Mouse (Mus musculus): ENCODE measurements around the gene Syne3. TPM values are rescaled to one million over a fixed set of nuclear protein-coding genes. Genes with fewer than 3 reads are reported as not detected.

The Syne3 gene
- 1 to 10 TPM; 1.2 to 1.3 TPM for total RNA-seq (2021)

GRCm38 (mm10) chr12:105009370-105010212 is at the start of gene Syne3:
Syne3 (minus strand) TSS chr12:105009809.
- peak; percentile 36 to 48 for DNase-seq (ENCODE audit: extremely low spot score in 1 of 2, low spot score in 1 of 2)

GRCm38 (mm10) chr12:105055308-105055707 is 45.7 kb upstream of the Syne3 start:
- DNase-seq (ENCODE audit: extremely low spot score in 1 of 2, low spot score in 1 of 2): no peak

GRCm38 (mm10) chr12:105054041-105054440 is 44.4 kb upstream of the Syne3 start:
- DNase-seq (ENCODE audit: extremely low spot score in 1 of 2, low spot score in 1 of 2): no peak

GRCm38 (mm10) chr12:105050898-105051297 is 41.3 kb upstream of the Syne3 start:
- peak in 1 of 2 experiments; percentile 78 for DNase-seq (ENCODE audit: extremely low spot score in 1 of 2, low spot score in 1 of 2)

GRCm38 (mm10) chr12:105049813-105050212 is 40.2 kb upstream of the Syne3 start:
- DNase-seq (ENCODE audit: extremely low spot score in 1 of 2, low spot score in 1 of 2): no peak

- no peak for DNase-seq (ENCODE audit: extremely low spot score in 1 of 2, low spot score in 1 of 2)
Measured at GRCm38 (mm10) chr12:105048301-105048863, 38.8 kb upstream of the Syne3 start.

- no peak for DNase-seq (ENCODE audit: extremely low spot score in 1 of 2, low spot score in 1 of 2)
Measured at GRCm38 (mm10) chr12:105044775-105045174, 35.2 kb upstream of the Syne3 start.

- DNase-seq (ENCODE audit: extremely low spot score in 1 of 2, low spot score in 1 of 2): no peak
Measured at GRCm38 (mm10) chr12:105043081-105043480, 33.5 kb upstream of the Syne3 start.

GRCm38 (mm10) chr12:105040950-105041349 is 31.3 kb upstream of the Syne3 start:
- DNase-seq (ENCODE audit: extremely low spot score in 1 of 2, low spot score in 1 of 2): no peak

GRCm38 (mm10) chr12:105039578-105040289 is 30.1 kb upstream of the Syne3 start:
- no peak for DNase-seq (ENCODE audit: extremely low spot score in 1 of 2, low spot score in 1 of 2)

GRCm38 (mm10) chr12:105038918-105039317 is 29.3 kb upstream of the Syne3 start:
- DNase-seq (ENCODE audit: extremely low spot score in 1 of 2, low spot score in 1 of 2): no peak

GRCm38 (mm10) chr12:105038211-105038610 is 28.6 kb upstream of the Syne3 start:
- no peak for DNase-seq (ENCODE audit: extremely low spot score in 1 of 2, low spot score in 1 of 2)

GRCm38 (mm10) chr12:105034130-105034769 is 24.6 kb upstream of the Syne3 start:
- DNase-seq (ENCODE audit: extremely low spot score in 1 of 2, low spot score in 1 of 2): no peak

GRCm38 (mm10) chr12:105032832-105033775 is 23.5 kb upstream of the Syne3 start:
- no peak for DNase-seq (ENCODE audit: extremely low spot score in 1 of 2, low spot score in 1 of 2)

- peak; percentile 87 to 91 for DNase-seq (ENCODE audit: extremely low spot score in 1 of 2, low spot score in 1 of 2)
Measured at GRCm38 (mm10) chr12:105032147-105032831, 22.7 kb upstream of the Syne3 start, which contains the start of gene Glrx5. Glrx5 (plus strand) TSS chr12:105032688.

GRCm38 (mm10) chr12:105031081-105032058 is 21.8 kb upstream of the Syne3 start:
- DNase-seq (ENCODE audit: extremely low spot score in 1 of 2, low spot score in 1 of 2): no peak

GRCm38 (mm10) chr12:105029890-105030289 is 20.3 kb upstream of the Syne3 start:
- DNase-seq (ENCODE audit: extremely low spot score in 1 of 2, low spot score in 1 of 2): no peak
